Mouse (Mus musculus) embryonic facial prominence, embryonic 14.5 days (tissue): ENCODE measurements around the gene Zdhhc6. TPM values are rescaled to one million over a fixed set of nuclear protein-coding genes. Genes with fewer than 3 reads are reported as not detected.

ENCODE experiments used
- ATAC-seq: fragments of 200-750 bp; cut with Nextera tagmentation; 2 replicates; pipeline ENCODE4 v1.8.0; 2017; ENCODE audit warnings: low read depth, moderate number of reproducible peaks, moderate TSS enrichment
- DNase-seq: peaks from one replicate; pipeline ENCODE4 v3.0.0-alpha.2; 2015; ENCODE audit warnings: low spot score
- H3K27ac ChIP-seq: fragments of 300-500 bp; sonication (generic); replicated peaks from 2 replicates; pipeline ENCODE4 v1.5.1; 2014; ENCODE audit warnings: low read depth, mild to moderate bottlenecking, low read length, moderate library complexity
- H3K27me3 ChIP-seq: fragments of 300-500 bp; sonication (generic); replicated peaks from 2 replicates; pipeline ENCODE4 v1.6.1; 2014; ENCODE audit warnings: low read length; ENCODE audit not compliant: control insufficient read depth, insufficient read depth
- H3K36me3 ChIP-seq: fragments of 300-500 bp; sonication (generic); 2 replicates; pipeline ENCODE4 v1.6.1; 2014; ENCODE audit warnings: low read length, mixed read lengths; ENCODE audit not compliant: control insufficient read depth, insufficient read depth
- H3K4me1 ChIP-seq: fragments of 300-500 bp; sonication (generic); 2 replicates; pipeline ENCODE4 v1.6.1; 2014; ENCODE audit warnings: antibody characterized with exemption, low read length; ENCODE audit not compliant: control insufficient read depth, insufficient read depth
- H3K4me2 ChIP-seq: fragments of 300-500 bp; sonication (generic); 2 replicates; pipeline ENCODE4 v1.6.1; 2014; ENCODE audit warnings: low read depth, mild to moderate bottlenecking, low read length, moderate library complexity, mixed read lengths
- H3K4me3 ChIP-seq: fragments of 300-500 bp; sonication (generic); 2 replicates; pipeline ENCODE4 v1.5.1; 2014; ENCODE audit warnings: low read depth, mild to moderate bottlenecking, low read length
- H3K9ac ChIP-seq: fragments of 300-500 bp; sonication (generic); 2 replicates; pipeline ENCODE4 v1.6.1; 2014; ENCODE audit warnings: low read depth, mild to moderate bottlenecking, low read length, moderate library complexity, mixed read lengths
- H3K9me3 ChIP-seq: fragments of 300-500 bp; sonication (generic); 2 replicates; pipeline ENCODE4 v1.6.1; 2016; ENCODE audit warnings: low read length; ENCODE audit not compliant: control insufficient read depth
- WGBS: fragments of 180-500 bp; shearing (Covaris S2); extraction: QIAGEN DNeasy Blood & Tissue Kit; methylation state at CpG from one replicate; pipeline ENCODE4 v1.1.7; 2014; 5-methylcytosine and 5-hydroxymethylcytosine counted together
- polyA plus RNA-seq: library from polyadenylated mRNA; unstranded; fragments of >200 nt; fragmentation: Nextera tagmentation; extraction: Ambion mirVana; gene quantifications from 2 replicates; pipeline ENCODE4 v1.2.1, GENCODE M21; 2014

Zdhhc6 gene
- polyA plus RNA-seq, 1 experiment from 2014 or later, result 73.2 TPM

DNA sequence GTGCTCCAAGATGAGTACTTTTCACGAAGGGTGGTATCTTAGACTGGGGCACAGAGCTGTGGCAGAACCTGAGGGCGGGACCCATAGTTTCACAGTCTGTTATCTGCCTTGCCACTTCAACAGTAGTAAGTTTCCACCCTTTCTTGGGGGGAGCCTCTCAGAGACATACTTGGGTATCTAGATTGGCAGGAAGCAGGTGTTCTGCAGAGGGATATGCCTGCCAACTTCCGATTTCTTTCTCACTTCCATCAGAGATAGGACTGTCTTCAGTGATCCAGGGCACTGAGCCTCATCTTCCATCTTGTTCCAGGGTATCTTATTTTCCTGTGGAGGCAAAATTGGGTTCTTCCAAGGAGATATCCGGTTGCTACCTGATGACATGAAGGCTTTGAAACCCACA lies 31.7 kb downstream of the Zdhhc6 start:
- H3K27ac ChIP-seq, result no peak overlapping the region
- H3K36me3 ChIP-seq, result peaks cover 22% of the 10 kb centered on the region
- ATAC-seq, result no peak

GRCm38 (mm10) chr19:55276770-55277169 lies 39.1 kb downstream of the Zdhhc6 start:
- peaks cover 8% of the 10 kb centered on the region; the same call in 1 of the 2 replicates for H3K36me3 ChIP-seq
- no peaks in the 10 kb centered on the region for H3K4me1 ChIP-seq
- 85% methylated on average over 3 of the region's 3 CpGs for WGBS
- H3K4me2 ChIP-seq, result no peak overlapping the region
- H3K9me3 ChIP-seq, result no peaks in the 10 kb centered on the region
- no peak overlapping the region for H3K27ac ChIP-seq
- no peak for ATAC-seq
- H3K27me3 ChIP-seq, result no peaks in the 10 kb centered on the region
- H3K4me3 ChIP-seq, result no peak overlapping the region
- no peak for DNase-seq
- no peak overlapping the region for H3K9ac ChIP-seq

More for the DNA sequence above, 31.7 kb downstream of the Zdhhc6 start:
- DNase-seq, result no peak
- no peak overlapping the region for H3K4me2 ChIP-seq
- H3K9me3 ChIP-seq, result no peaks in the 10 kb centered on the region
- H3K4me3 ChIP-seq, result no peak overlapping the region
- no peaks in the 10 kb centered on the region for H3K4me1 ChIP-seq
- WGBS, result 84% methylated on average over 4 of the region's 4 CpGs
- no peaks in the 10 kb centered on the region for H3K27me3 ChIP-seq
- no peak overlapping the region for H3K9ac ChIP-seq

GRCm38 (mm10) chr19:55276100-55276499 lies 39.7 kb downstream of the Zdhhc6 start:
- Histone ChIP-seq H3K27me3 (no peaks in the 10 kb centered on the region), H3K9ac (no peak overlapping the region), H3K27ac (no peak overlapping the region), H3K36me3 (peaks cover 3% of the 10 kb centered on the region; the same call in 1 of the 2 replicates), H3K4me3 (no peak overlapping the region), H3K4me2 (no peak overlapping the region), H3K4me1 (no peaks in the 10 kb centered on the region), H3K9me3 (no peaks in the 10 kb centered on the region)
- DNase-seq (no peak), ATAC-seq (no peak)
- 85% methylated on average over 4 of the region's 4 CpGs for WGBS

GRCm38 (mm10) chr19:55273340-55273739 lies 42.5 kb downstream of the Zdhhc6 start:
- no peak for ATAC-seq

DNA sequence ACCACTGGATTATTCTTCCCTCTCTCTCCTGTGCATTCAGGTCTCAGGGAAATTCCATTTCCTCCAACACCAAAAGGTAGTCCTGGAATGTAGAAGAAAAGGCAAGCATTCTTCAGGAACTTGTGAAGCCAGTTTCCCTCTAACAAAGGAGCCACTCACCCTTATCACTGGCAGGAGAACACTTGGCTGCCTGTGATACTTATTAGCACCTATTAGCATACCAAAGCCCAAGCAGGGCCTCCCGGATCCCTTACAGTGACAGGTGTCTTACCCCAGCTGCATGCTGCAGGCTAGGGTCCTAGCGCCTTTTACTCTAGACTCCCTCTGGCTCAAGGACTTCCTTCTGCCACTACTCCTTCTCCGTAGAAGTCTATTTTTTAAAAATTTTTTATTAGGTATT lies 44.4 kb downstream of the Zdhhc6 start:
- no peak overlapping the region for H3K4me2 ChIP-seq
- ATAC-seq, result peak; percentile 89; the same call in 1 of the 2 replicates

More at GRCm38 (mm10) chr19:55273340-55273739, 42.5 kb downstream of the Zdhhc6 start:
- H3K27me3 ChIP-seq, result no peaks in the 10 kb centered on the region
- no peak overlapping the region for H3K4me3 ChIP-seq
- 78% methylated on average over 6 of the region's 6 CpGs for WGBS
- H3K9ac ChIP-seq, result no peak overlapping the region
- no peak overlapping the region for H3K27ac ChIP-seq
- no peaks in the 10 kb centered on the region for H3K9me3 ChIP-seq
- peaks cover under 1% of the 10 kb centered on the region for H3K4me1 ChIP-seq
- no peak for DNase-seq
- no peak overlapping the region for H3K4me2 ChIP-seq
- 0 out of 2 replicates have a peak, but pooled peaks cover 3% of the 10 kb centered on the region for H3K36me3 ChIP-seq

GRCm38 (mm10) chr19:55269051-55269450 lies 46.8 kb downstream of the Zdhhc6 start:
- no peaks in the 10 kb centered on the region for H3K36me3 ChIP-seq
- 75% methylated on average over 5 of the region's 5 CpGs for WGBS

More for the DNA sequence above, 44.4 kb downstream of the Zdhhc6 start:
- DNase-seq, result peak; percentile 77
- Histone ChIP-seq H3K27ac (0 out of 2 replicates have a peak overlapping the region, but pooled peaks have one; percentile 42), H3K27me3 (no peaks in the 10 kb centered on the region), H3K4me3 (no peak overlapping the region), H3K4me1 (peaks cover 8% of the 10 kb centered on the region), H3K36me3 (no peaks in the 10 kb centered on the region), H3K9ac (no peak overlapping the region), H3K9me3 (no peaks in the 10 kb centered on the region)
- WGBS, result 42% methylated on average over 3 of the region's 3 CpGs

GRCm38 (mm10) chr19:55268150-55268549 lies 47.7 kb downstream of the Zdhhc6 start:
- no peak for ATAC-seq
- WGBS, result 57% methylated on average over 3 of the region's 3 CpGs
- no peaks in the 10 kb centered on the region for H3K27me3 ChIP-seq
- no peak overlapping the region for H3K4me2 ChIP-seq
- no peaks in the 10 kb centered on the region for H3K9me3 ChIP-seq
- no peaks in the 10 kb centered on the region for H3K36me3 ChIP-seq
- no peak overlapping the region for H3K4me3 ChIP-seq
- H3K9ac ChIP-seq, result no peak overlapping the region
- DNase-seq, result no peak
- H3K27ac ChIP-seq, result no peak overlapping the region
- peaks cover 8% of the 10 kb centered on the region for H3K4me1 ChIP-seq

More at GRCm38 (mm10) chr19:55269051-55269450, 46.8 kb downstream of the Zdhhc6 start:
- H3K27me3 ChIP-seq, result no peaks in the 10 kb centered on the region
- no peak overlapping the region for H3K27ac ChIP-seq
- H3K4me2 ChIP-seq, result no peak overlapping the region
- H3K9me3 ChIP-seq, result no peaks in the 10 kb centered on the region
- H3K4me1 ChIP-seq, result peaks cover 8% of the 10 kb centered on the region
- no peak for ATAC-seq
- no peak overlapping the region for H3K9ac ChIP-seq
- no peak overlapping the region for H3K4me3 ChIP-seq
- no peak for DNase-seq

DNA sequence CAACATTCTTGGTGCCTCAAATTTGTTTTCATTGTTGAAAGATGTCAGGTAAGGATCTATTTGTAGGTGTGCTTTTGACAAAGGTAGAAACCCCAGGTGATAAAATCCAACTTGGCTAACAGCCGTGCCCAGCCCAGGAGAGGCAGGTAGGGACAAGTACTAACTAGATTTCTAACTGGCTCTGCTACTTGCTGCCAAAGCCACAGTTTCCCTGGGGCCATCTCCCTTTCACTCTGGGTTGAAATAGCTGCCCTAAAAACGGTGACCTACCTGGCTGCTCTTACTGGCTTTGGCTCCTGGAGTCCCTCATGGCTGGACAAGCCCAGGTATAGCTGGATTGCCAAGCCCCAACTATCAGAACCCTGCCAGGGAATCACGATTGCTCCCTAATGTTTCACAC lies 49.0 kb downstream of the Zdhhc6 start:
- Histone ChIP-seq H3K4me1 (peaks cover 8% of the 10 kb centered on the region), H3K27ac (no peak overlapping the region; the same call in 1 of the 2 replicates), H3K4me2 (no peak overlapping the region), H3K9me3 (no peaks in the 10 kb centered on the region), H3K27me3 (no peaks in the 10 kb centered on the region), H3K9ac (no peak overlapping the region), H3K4me3 (no peak overlapping the region), H3K36me3 (no peaks in the 10 kb centered on the region)
- ATAC-seq, result no peak
- DNase-seq, result peak; percentile 71
- WGBS, result 73% methylated on average over 3 of the region's 3 CpGs

- 61% methylated on average over 3 of the region's 3 CpGs for WGBS
- Histone ChIP-seq H3K27me3 (no peaks in the 10 kb centered on the region), H3K4me2 (no peak overlapping the region), H3K9ac (no peak overlapping the region), H3K4me3 (no peak overlapping the region), H3K4me1 (peaks cover 8% of the 10 kb centered on the region), H3K36me3 (no peaks in the 10 kb centered on the region), H3K9me3 (no peaks in the 10 kb centered on the region), H3K27ac (no peak overlapping the region)
- DNase-seq, result no peak
- no peak for ATAC-seq
Measured at GRCm38 (mm10) chr19:55265269-55265668, 50.6 kb downstream of the Zdhhc6 start.
